Mouse (Mus musculus) cerebellum, adult 9-10 months (tissue): Measurements from ENCODE around the gene Brwd1.
"Not testable (repeated sequence)": the region's sequence is repeated elsewhere in the genome, so short reads cannot be mapped to it uniquely, and the experiment has no call there.

Experiments used
- DNase-seq: peaks from one replicate; pipeline ENCODE4 v3.0.0; 2022

The Brwd1 gene

DNA sequence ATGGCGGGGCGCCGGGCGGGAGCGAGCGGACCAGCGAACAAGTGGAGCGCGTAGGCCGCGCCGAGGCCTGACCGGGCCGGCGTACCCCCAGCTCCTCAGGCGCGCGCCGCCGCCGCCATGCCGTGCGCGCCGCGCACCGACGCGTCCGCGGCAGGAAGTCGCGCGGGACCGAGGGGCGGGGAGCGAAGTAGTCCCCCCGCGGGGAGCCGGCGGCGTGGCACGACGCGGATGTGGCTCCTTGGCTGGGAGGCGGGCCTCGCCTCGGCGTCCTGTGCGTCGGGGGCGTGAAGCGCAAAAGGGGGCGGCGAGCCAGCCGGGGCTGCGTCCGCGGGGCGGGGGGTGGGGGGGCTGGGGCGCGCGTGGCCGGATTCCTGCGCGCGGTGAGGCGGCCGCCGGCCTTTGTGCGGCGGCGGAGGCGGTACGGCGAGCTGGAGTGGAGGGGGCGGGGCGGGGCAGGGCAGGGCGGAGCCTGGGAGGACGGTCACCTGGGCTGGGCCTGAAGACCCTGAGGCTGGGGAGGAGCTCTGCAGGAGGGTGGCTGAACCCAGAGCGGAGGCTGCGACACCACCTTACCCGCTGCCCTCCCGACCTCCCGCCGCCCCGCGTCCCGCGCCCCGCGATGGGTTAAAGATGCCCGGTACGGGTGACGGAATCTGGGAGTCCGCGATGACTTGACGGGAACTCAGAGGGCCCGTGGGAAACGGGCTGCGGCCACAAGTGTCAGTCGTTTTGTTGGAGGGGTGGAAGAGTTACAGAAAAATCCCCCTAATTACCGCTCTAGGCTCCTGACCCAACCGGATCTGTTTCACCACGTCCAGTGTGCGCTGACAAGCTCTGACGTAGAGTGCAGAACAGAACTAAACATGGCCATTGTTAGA lies at the start of gene Brwd1:
Gene Brwd1 (minus strand): TSS at position 226 of the 878 bp plus-strand sequence.
- DNase-seq, result peak; percentile 90

DNA sequence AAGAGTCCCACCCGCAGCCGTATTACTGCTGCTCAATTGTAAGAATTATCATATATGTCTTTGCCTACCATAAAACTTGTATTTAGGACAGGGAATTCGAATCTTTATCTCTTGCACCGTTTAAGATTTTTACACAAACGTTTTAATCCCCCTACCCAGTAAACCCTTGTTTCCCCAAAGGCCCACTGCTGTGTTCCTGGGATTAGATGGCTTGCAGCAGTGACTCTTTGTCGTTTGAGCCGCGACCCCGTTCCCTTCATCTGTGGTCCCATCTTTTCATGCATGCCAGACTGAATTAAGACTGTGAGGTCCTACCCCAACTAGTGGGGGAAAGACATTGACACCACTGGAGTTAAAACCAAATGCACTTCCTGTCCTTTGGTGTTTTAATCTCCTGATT lies 46.1 kb upstream of the Brwd1 start:
- DNase-seq, result no peak

GRCm38 (mm10) chr16:96127657-96128344 lies 45.5 kb upstream of the Brwd1 start, which contains the start of gene Hmgn1:
Hmgn1 (minus strand) TSS chr16:96127729.
- peak; percentile 96 for DNase-seq

GRCm38 (mm10) chr16:96127288-96127656 lies 44.9 kb upstream of the Brwd1 start:
- no peak for DNase-seq

DNA sequence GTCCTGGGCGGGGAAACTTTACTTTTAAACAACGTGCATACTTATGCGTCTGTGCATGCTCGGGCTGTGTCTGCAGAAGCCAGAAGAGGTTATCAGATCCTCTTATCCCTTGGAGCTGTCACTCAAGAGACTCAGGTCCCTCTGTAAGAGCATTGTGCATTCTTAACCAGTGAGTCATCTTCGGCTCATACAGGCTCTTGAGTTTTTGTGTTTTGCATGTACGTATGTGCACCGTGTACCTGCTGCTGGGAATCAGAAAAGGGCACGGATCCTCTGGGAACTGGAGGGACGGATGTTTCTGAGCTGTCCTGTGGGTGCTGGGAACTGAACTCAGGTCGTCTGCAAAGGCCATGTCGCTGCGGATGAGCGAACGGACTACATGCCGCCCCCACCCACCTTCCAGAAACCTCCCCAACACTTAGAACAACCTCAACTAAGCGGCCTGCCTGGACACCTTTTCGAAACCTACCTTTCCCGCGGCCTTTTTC lies 44.4 kb upstream of the Brwd1 start:
- peak; percentile 52 for DNase-seq

- no peak for DNase-seq
Measured at GRCm38 (mm10) chr16:96120022-96120623, 37.8 kb upstream of the Brwd1 start.

- DNase-seq, result no peak
Measured at GRCm38 (mm10) chr16:96114729-96115128, 32.4 kb upstream of the Brwd1 start.

DNA sequence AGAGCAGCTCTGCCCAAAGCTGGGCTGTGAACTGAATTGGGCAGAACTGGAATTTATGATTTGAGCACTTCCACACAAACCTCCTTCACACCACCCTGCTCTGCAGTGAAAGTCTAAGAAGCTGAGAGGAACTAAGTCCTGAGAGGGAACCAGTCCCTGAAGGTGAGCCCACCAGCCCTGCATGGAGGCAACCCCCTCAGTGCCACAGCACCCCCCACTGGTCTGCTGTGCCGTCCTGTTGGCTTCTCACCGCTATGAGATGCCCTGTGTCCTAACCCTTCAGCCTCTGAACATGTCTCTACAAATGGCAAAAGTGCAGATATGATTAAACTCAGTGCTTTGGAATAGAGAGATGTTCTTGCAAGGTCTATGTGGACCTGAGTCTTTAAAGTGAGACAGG lies 30.4 kb upstream of the Brwd1 start:
- DNase-seq, result no peak

- DNase-seq, result no peak
Measured at GRCm38 (mm10) chr16:96110655-96111345, 28.5 kb upstream of the Brwd1 start.

- no peak for DNase-seq
Measured at GRCm38 (mm10) chr16:96109673-96110072, 27.3 kb upstream of the Brwd1 start.

- no peak for DNase-seq
Measured at GRCm38 (mm10) chr16:96103036-96103435, 20.7 kb upstream of the Brwd1 start.

- not testable (repeated sequence) for DNase-seq
Measured at GRCm38 (mm10) chr16:96097811-96098210, 15.5 kb upstream of the Brwd1 start.

DNA sequence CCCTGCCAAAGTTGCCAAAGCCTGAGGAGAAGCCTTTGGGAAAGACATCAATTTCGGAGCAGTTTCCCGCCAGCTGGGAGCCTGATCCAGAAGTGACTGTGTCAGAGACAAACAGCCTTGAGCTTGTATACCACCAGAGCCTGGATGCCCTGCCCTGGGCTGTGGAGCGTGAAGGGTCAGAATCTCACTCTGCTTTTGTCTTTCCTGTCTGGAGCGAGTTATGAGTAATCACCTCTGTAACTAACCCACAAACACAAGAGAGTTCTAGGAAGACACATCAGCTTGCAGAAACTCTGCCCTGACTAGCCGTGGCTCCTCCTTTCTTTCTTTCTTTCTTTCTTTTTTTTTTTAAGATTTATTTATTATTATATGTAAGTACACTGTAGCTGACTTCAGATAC lies 13.6 kb upstream of the Brwd1 start:
- DNase-seq, result no peak

GRCm38 (mm10) chr16:96091515-96092504 lies 9.5 kb upstream of the Brwd1 start:
- DNase-seq, result no peak

- no peak for DNase-seq
Measured at GRCm38 (mm10) chr16:96088120-96088519, 5.8 kb upstream of the Brwd1 start.

DNA sequence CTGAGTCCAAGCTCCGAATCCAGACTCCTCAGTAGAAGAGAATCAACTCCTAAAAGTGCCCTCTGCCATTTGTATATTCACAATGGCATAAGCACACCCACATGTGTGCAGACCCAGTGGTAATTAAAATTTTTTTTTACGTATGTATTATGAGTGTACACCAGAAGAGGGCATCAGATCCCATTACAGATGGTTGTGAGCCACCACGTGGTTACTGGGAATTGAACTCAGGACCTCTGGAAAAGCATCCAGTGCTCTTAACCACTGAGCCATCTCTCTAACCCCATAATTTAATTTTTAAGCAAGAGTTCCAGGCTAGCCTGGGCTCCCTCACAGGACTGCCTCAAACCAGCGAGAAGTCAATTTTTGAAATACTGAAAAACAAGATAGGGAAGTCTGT lies 5.1 kb upstream of the Brwd1 start:
- no peak for DNase-seq

DNA sequence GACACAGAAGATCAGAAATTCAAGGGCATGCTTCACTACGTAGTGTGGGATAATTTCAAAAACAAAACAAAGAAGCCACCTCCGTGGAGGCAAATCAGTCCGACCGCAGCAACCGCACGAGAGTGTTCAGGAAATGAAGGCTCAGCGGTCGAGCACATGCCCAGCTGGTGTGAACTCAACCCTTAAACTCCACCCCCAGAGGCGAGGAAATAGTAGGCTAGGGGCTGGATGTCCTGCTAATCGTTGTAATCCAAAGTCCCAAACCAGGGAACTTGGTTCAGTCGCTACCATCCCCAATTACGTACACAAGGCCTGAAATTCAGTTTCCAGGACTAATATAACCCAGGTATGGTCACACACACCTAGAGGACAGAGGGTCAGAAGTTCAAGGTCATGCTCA lies 4.7 kb upstream of the Brwd1 start:
- DNase-seq, result no peak

GRCm38 (mm10) chr16:96085597-96085996 lies 3.3 kb upstream of the Brwd1 start:
- DNase-seq, result no peak

- DNase-seq, result no peak
Measured at GRCm38 (mm10) chr16:96083179-96083646, 887 bp upstream of the Brwd1 start.

DNA sequence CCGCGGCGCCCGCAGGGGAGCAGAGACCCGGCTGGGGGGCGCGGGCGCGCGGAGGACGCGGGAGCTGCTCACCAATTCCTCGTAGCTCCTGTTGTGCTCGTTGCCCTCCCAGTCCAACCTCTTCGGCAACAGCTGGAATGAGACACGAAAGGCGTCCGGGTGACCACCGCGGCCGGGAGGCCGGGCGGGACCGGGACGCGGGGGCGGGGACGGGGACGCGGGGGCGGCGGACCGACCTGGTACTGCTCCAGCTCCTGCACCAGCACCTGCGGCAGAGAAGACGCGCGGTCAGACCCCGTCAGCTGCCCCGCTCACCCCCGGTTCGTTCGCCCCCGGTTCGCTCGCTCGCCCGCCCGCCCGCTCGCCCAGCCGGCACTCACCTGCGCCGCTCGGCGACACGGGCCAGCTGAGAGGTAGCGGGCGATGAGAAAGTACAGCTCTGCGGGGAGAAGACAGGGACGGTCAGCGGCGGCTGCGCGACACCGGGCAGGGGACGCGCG lies 534 bp downstream of the Brwd1 start:
- DNase-seq, result peak; percentile 73

DNA sequence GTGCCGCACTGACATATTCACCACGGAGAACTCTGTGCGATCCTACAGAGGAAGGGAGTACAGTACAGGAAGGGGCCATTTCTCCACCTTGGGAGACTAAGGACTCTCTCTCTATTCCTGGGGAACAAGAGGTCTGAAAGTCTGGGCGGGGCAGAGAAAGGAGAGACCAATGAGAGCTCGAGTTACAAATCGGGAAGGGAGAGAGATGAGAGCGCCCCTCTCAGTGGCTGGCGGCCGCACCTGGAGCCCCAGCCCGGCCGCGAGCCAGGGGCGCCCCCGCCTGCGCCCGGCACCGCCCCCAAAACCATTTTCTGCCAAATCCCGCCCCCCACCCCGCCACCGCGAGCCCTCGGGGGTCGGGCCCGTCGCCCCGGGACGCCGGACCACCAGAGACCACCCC lies 995 bp downstream of the Brwd1 start:
- peak; percentile 95 for DNase-seq
